Mouse (Mus musculus) hematopoietic stem cell, adult 5-6 weeks (primary cell): ENCODE data around the gene Arl5c. TPM values are rescaled to one million over a fixed set of nuclear protein-coding genes. Genes with fewer than 3 reads are reported as not detected.

Experiments used
- ATAC-seq, 2 experiments: fragments of 125-278 bp in 1 of 2; replicated peaks in 1 of 2; 2 replicates each; pipeline ENCODE4 v1.8.0; 2016 to 2017; ENCODE audit warnings: inconsistent platforms in 2 of 2, mild to moderate bottlenecking in 2 of 2, moderate number of reproducible peaks in 2 of 2, low read depth in 1 of 2, moderate TSS enrichment in 1 of 2; ENCODE audit not compliant: low FRiP score in 2 of 2, poor library complexity in 2 of 2, severe bottlenecking in 2 of 2, insufficient read depth in 1 of 2, low TSS enrichment in 1 of 2
- total RNA-seq: library from RNA; stranded (forward); fragments of 172-1452, 232-1000 nt; gene quantifications from 2 replicates; pipeline ENCODE4 v1.2.3, GENCODE M21; 2017

Gene Arl5c
- total RNA-seq, 1 experiment from 2014 or later, result 1.3 TPM

DNA sequence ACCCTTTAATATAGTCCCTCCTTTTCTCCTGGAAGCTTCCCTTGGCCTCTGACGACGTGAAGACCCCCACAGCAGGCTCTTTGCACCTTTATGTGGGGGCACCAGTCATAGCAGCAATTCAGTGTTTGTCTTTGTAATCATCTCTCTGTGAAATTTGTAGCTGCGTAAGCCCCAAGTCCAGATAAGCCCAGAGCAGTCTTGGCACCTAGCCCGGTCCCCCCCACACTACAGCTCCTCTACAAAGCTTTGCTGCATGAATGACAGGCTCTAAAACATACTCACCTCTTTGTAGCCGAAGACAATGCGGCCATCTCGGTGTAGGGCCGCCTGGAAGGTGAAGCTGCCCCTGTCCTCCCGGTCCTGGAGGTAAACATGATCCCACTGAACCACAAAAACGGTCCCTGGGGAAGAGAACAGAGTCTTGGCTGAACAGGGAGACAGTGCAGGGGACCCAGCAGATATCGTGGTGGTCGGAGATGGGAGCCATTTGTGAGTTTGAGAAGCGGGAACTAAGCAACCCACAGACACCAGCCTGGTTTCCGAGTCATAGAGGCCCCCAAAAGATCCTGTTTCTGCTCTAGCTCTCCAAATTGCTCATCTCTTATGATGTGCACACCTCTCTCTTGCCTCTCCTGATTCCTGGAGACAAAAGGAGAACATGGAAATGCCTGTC lies 41.4 kb downstream of the Arl5c start:
- ATAC-seq, result no peak

- ATAC-seq, result no peak
Observed at GRCm38 (mm10) chr11:97953939-97954275, 42.1 kb downstream of the Arl5c start.

DNA sequence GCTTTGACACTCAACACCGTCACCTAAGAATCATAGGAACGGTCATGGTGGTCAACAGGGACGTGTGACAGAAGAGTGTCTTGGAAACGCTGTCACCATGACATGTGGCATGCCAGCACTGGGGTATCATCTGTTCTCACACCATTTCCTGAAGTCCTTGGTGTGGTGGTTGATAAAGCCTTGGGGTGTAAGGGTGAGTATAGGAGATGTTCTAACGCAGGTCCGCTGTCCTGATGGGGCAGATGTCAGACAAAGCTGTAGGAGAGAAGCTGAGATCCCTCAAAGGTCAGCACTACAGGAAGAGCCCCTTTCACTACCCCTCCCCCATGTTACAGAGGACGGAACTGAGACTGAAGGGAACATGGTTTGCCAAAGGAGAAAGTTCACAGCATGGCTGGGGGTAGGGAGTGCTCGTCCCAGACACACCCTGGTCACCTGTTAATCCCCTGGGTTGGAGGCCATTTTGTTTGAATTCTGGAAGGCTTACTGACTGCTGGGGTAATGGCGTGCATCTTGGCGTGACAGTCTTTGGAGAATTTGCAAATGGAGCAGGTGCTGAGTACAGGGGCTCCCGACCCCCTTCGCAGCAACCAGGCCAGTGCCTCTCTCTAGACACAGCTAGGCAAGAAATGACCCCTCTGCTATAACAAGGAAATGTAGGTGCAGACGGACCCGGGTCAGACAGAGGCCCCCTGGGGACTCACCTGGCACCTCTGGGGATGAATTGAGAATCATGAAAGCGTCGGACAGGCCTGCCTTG lies 42.6 kb downstream of the Arl5c start:
- ATAC-seq, result no peak

DNA sequence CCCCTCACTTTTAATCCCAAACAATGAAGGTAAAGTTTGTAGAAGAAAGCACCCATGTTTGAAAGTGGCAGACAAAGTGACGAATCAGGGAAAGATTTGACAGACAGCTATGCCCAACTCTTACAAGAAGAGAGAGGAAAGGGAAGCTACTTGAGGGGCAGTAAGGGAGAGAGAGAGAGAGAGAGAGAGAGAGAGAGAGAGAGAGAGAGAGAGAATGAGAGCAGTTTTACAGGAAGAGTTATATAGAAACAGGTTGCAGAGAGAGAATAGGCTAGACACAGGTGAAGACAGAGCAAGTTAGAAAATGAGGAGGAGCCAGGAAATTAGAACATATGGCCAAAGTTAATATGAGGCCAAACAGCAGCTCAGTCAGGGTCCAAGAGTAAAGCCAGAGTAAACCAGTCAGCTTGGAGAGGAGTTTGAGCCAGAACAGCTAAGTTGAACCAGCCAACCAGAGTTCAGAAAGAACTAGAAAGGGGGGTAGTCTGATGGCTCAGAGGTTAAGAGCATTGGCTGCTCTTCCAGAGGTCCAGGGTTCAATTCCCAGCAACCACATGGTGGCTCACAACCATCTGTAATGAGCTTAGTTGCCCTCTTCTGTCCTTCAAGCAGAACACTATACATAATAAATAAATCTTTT lies 43.5 kb downstream of the Arl5c start:
- ATAC-seq, result no peak

- peak in 1 of 2 experiments; percentile 56; a peak in 2 of 4 replicates for ATAC-seq
Observed at GRCm38 (mm10) chr11:97949703-97950475, 46.1 kb downstream of the Arl5c start.

- peak in 1 of 2 experiments; percentile 66; a peak in 2 of 4 replicates for ATAC-seq
Observed at GRCm38 (mm10) chr11:97947426-97947825, 48.6 kb downstream of the Arl5c start.

GRCm38 (mm10) chr11:97945738-97946289 lies 50.2 kb downstream of the Arl5c start:
- peak; percentile 4 to 20; a peak in 1 of 4 replicates for ATAC-seq

DNA sequence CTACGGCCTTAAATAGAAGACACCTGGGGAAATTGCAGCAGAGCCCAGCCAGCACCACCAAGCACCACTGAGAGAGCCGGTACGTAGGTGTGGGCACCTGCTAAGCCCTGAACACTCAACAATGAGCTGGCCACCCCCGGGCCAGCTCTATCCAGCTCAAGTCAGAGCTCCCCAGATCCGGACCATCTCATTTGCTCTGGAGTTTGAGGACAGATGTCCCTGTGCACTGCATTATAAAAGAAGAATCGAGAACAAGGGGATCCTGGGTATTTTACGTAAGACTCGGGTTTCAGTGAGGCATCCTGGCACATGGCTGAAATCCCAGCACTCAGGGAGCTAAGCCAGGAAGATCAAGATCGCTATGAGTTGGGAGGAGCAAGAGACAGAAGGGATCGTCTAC lies 51.0 kb downstream of the Arl5c start:
- no peak for ATAC-seq

- no peak for ATAC-seq
Observed at GRCm38 (mm10) chr11:97943256-97943655, 52.7 kb downstream of the Arl5c start.

DNA sequence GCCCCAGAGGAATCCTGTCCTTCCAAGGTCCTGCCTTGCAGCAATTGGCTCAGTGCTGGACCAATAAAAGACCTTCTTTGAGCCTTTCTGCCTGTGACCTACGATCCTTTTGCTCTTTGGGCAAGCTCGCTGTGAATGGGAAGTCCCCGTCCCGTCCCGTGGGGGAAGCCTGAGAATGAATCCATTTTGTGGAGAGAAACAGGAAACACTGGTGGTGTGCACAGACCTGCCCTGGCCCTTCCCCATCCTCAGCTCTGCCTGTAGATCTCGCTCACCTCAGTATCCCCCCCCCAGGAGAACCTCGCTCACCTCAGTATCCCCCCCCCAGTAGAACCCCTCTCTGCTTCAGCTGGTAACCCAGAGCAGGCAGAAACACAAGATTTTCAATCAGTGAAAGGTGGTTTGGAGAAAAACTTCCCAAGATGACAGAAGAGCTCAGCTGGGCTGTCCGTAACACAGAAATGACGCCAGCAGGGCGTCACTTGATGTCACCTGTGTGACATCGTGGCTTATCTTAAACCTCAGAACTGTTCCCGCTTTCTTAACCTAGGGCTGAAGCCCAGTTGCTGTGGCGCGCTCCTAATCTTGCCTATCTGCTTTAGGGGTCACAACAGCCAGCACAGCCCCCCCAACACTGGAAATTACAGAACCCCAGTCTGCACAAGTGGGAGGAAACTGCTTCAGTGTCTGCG lies 53.4 kb downstream of the Arl5c start:
- ATAC-seq, result peak in 1 of 2 experiments; percentile 70; a peak in 2 of 4 replicates

Other genes starting within 250 kb of the Arl5c start
- gene Cwc25, start 229.6 kb downstream of the Arl5c start, total RNA-seq, result 18.8 and 23.3 TPM in 2 replicates
- 0.69 TPM in 1 of 2 replicates, not detected in the other for gene 1700001P01Rik, start 220.3 kb downstream of the Arl5c start, total RNA-seq
- 1,424 and 2,771 TPM in 2 replicates for gene Rpl23, start 213.7 kb downstream of the Arl5c start, total RNA-seq
- gene Lasp1, start 197.2 kb downstream of the Arl5c start, total RNA-seq, result 220 and 229 TPM in 2 replicates
- 0.81 and 1.5 TPM in 2 replicates for gene B230217C12Rik, start 155.4 kb downstream of the Arl5c start, total RNA-seq
- 0.25 and 2.2 TPM in 2 replicates for gene Fbxo47, start 112.0 kb downstream of the Arl5c start, total RNA-seq
- gene Plxdc1, start 9.7 kb downstream of the Arl5c start, total RNA-seq, result 0.56 and 5.5 TPM in 2 replicates
- gene Cacnb1, start 26.9 kb upstream of the Arl5c start, total RNA-seq, result 2.9 and 6.9 TPM in 2 replicates
- gene Rpl19, start 30.5 kb upstream of the Arl5c start, total RNA-seq, result 1,707 and 1,745 TPM in 2 replicates
- gene Stac2, start 57.3 kb upstream of the Arl5c start, total RNA-seq, result not detected in 2 replicates
- gene Fbxl20, start 154.2 kb upstream of the Arl5c start, total RNA-seq, result 24.8 and 26.5 TPM in 2 replicates
- gene Med1, start 197.1 kb upstream of the Arl5c start, total RNA-seq, result 44.3 and 69.4 TPM in 2 replicates
- 68.2 and 73.3 TPM in 2 replicates for gene Cdk12, start 206.9 kb upstream of the Arl5c start, total RNA-seq